In genomic region chr17:63802846-63803245, GRCm38 (mm10) we compare ENCODE assay signal across 9 mouse cellular contexts.
DNase-seq lines count a peak whose midpoint lies in the region; TF ChIP-seq lines count a peak whose summit lies in the region.
"Had no signal": no experiment of that assay in that cellular context is flagged by ENCODE, and none has a peak within 500 bp of the region (broad histone marks: within the 10 kb centered on the region; RNA-seq: fewer than 3 reads in every experiment).

No protein-coding gene starts in this region.

- H3K4me3 ChIP-seq in heart, embryonic 10.5 days, result no peak overlapping the region
- no peak overlapping the region for H3K4me3 ChIP-seq in embryonic fibroblast, embryonic 13.5 days (ENCODE audit: insufficient read depth, low read length)
- H3K4me3 ChIP-seq: embryonic facial prominence, embryonic 13.5 days; embryonic facial prominence, embryonic 15.5 days; forebrain, embryonic 13.5 days; forebrain, embryonic 15.5 days had no signal

- DNase-seq in heart, embryonic 10.5 days (ENCODE audit: low spot score), result peak; percentile 52
- DNase-seq in heart, adult 18-20 months, result no peak
- no peak for DNase-seq in urinary bladder, adult 18-20 months (ENCODE audit: low spot score in 2 of 2)
- no peak for DNase-seq in adrenal gland, postnatal 4 days (ENCODE audit: low spot score in 2 of 2)

- no peaks in the 10 kb centered on the region for H3K4me1 ChIP-seq in heart, embryonic 10.5 days
- peaks cover 8% of the 10 kb centered on the region; the same call in 1 of the 2 replicates for H3K4me1 ChIP-seq in embryonic fibroblast, embryonic 13.5 days (ENCODE audit: control insufficient read depth, insufficient read depth, low read length)

- no peak for TF ChIP-seq POLR2A in embryonic fibroblast, embryonic 13.5 days (IDR thresholded peaks at IDR 0.05; ENCODE audit: low read depth, low read length)

- no peak overlapping the region for H3K27ac ChIP-seq in heart, embryonic 10.5 days
- peak overlapping the region; percentile 22; the same call in 1 of the 2 replicates for H3K27ac ChIP-seq in embryonic fibroblast, embryonic 13.5 days (ENCODE audit: insufficient read depth, low read length)
- H3K27ac ChIP-seq: embryonic facial prominence, embryonic 13.5 days; embryonic facial prominence, embryonic 15.5 days; forebrain, embryonic 13.5 days; forebrain, embryonic 15.5 days had no signal

- H3K36me3 ChIP-seq in heart, embryonic 10.5 days, result no peaks in the 10 kb centered on the region
- H3K36me3 ChIP-seq: embryonic facial prominence, embryonic 13.5 days; embryonic facial prominence, embryonic 15.5 days; forebrain, embryonic 15.5 days had no signal

- H3K9me3 ChIP-seq in heart, embryonic 10.5 days, result no peaks in the 10 kb centered on the region
- H3K9me3 ChIP-seq: embryonic facial prominence, embryonic 13.5 days; embryonic facial prominence, embryonic 15.5 days; forebrain, embryonic 13.5 days; forebrain, embryonic 15.5 days had no signal

- 73% methylated on average over 5 of the region's 5 CpGs for WGBS in heart, embryonic 10.5 days

- H3K27me3 ChIP-seq in heart, embryonic 10.5 days (ENCODE audit: insufficient read depth, poor library complexity, severe bottlenecking), result no peaks in the 10 kb centered on the region
- H3K27me3 ChIP-seq: embryonic facial prominence, embryonic 13.5 days; embryonic facial prominence, embryonic 15.5 days; forebrain, embryonic 13.5 days; forebrain, embryonic 15.5 days had no signal

- TF ChIP-seq CTCF in embryonic fibroblast, embryonic 13.5 days (IDR thresholded peaks at IDR 0.05; ENCODE audit: borderline replicate concordance, insufficient read depth, low read length), result no peak
